Mouse (Mus musculus) spleen, adult 2 months (tissue): Measurements from ENCODE around the gene Fcamr.

ENCODE experiments used
- CTCF ChIP-seq: fragments of 200-500 bp; IDR thresholded peaks from 2 replicates; pipeline ENCODE4 v1.5.1; 2011; ENCODE audit warnings: mild to moderate bottlenecking, inconsistent platforms; ENCODE audit not compliant: insufficient read depth, insufficient read length, insufficient replicate concordance; ENCODE audit errors: extremely low read depth
- POLR2A ChIP-seq: fragments of 200-500 bp; IDR thresholded peaks from 2 replicates; pipeline ENCODE4 v1.6.1; 2011; ENCODE audit warnings: low read depth, low read length, inconsistent platforms

GRCm38 (mm10) chr1:130770487-130770886 lies 30.2 kb upstream of the Fcamr start:
- no peak for TF ChIP-seq CTCF
- no peak for TF ChIP-seq POLR2A
